Mouse (Mus musculus) megakaryocyte, embryonic 14.5 days (primary cell): ENCODE results near the gene Mstn.

Source experiments
- FLI1 ChIP-seq: IDR thresholded peaks from 2 replicates; pipeline ENCODE4 v1.6.1; 2012; ENCODE audit warnings: low read length, inconsistent platforms, mixed read lengths
- GATA1 ChIP-seq: IDR thresholded peaks from 3 replicates; pipeline ENCODE4 v1.6.1; 2012; ENCODE audit warnings: mixed read lengths, low read length, inconsistent platforms, borderline replicate concordance

DNA sequence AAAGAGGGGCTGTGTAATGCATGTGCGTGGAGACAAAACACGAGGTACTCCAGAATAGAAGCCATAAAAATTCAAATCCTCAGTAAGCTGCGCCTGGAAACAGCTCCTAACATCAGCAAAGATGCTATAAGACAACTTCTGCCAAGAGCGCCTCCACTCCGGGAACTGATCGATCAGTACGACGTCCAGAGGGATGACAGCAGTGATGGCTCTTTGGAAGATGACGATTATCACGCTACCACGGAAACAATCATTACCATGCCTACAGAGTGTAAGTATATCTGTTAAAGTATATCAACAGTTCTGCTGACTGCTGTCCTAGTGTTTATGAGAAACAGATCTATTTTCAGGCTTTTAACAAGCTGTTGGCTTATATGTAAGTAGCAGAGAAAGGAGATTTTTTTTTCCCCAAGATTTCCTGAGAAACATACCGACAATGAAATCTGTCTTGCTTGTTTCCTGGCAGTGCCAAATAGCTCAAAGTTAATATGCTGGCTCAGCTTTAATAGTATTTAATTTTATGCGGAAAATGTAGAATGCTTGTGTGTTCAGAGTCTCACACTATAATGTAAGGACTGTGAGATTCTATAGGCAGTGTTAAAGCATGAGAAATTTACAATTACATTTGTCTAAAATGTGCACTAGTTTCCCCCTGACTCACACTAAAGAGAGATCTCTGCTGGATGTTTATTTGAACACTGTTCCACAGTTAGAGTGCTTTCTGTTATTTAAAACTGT lies 600 bp downstream of the Mstn start:
- TF ChIP-seq FLI1: no peak
- no peak for TF ChIP-seq GATA1
